Mouse (Mus musculus) spleen, adult 2 months (tissue): ENCODE data around the gene Acvr1b. TPM values are rescaled to one million over a fixed set of nuclear protein-coding genes. Genes with fewer than 3 reads are reported as not detected.

Source experiments
- DNase-seq, 2 experiments: peaks; one replicate each; pipeline versions ENCODE4 v3.0.0 to v3.0.0-alpha.2; 2012 to 2021; ENCODE audit warnings: low spot score in 2 of 2, low read depth in 1 of 2
- H3K27ac ChIP-seq: fragments of 200-500 bp; 2 replicates; pipeline ENCODE4 v1.5.1; 2012; ENCODE audit warnings: low read length, inconsistent platforms; ENCODE audit not compliant: insufficient read depth
- H3K27me3 ChIP-seq: fragments of 200-500 bp; 2 replicates; pipeline ENCODE4 v1.6.1; 2012; ENCODE audit warnings: mild to moderate bottlenecking, moderate library complexity, low read length, inconsistent platforms; ENCODE audit not compliant: control insufficient read depth, insufficient read depth
- H3K36me3 ChIP-seq: fragments of 200-500 bp; 2 replicates; pipeline ENCODE4 v1.6.1; 2012; ENCODE audit warnings: mild to moderate bottlenecking, low read length, inconsistent platforms; ENCODE audit not compliant: control insufficient read depth, insufficient read depth
- H3K4me1 ChIP-seq: fragments of 200-500 bp; 2 replicates; pipeline ENCODE4 v1.6.1; 2011; ENCODE audit warnings: inconsistent platforms; ENCODE audit not compliant: control insufficient read depth, insufficient read depth, insufficient read length
- H3K4me3 ChIP-seq: fragments of 200-500 bp; 2 replicates; pipeline ENCODE4 v1.5.1; 2011; ENCODE audit warnings: mild to moderate bottlenecking, inconsistent platforms; ENCODE audit not compliant: insufficient read depth, insufficient read length; ENCODE audit errors: extremely low read depth
- CTCF ChIP-seq: fragments of 200-500 bp; IDR thresholded peaks from 2 replicates; pipeline ENCODE4 v1.5.1; 2011; ENCODE audit warnings: mild to moderate bottlenecking, inconsistent platforms; ENCODE audit not compliant: insufficient read depth, insufficient read length, insufficient replicate concordance; ENCODE audit errors: extremely low read depth
- POLR2A ChIP-seq: fragments of 200-500 bp; IDR thresholded peaks from 2 replicates; pipeline ENCODE4 v1.6.1; 2011; ENCODE audit warnings: low read depth, low read length, inconsistent platforms
- WGBS: fragments of 180-500 bp; shearing (Covaris S2); methylation state at CpG from one replicate; pipeline ENCODE4 v1.1.7; 2018; 5-methylcytosine and 5-hydroxymethylcytosine counted together
- polyA plus RNA-seq: library from polyadenylated mRNA; depleted of rRNA; stranded (reverse); fragments of >200 nt; gene quantifications from 2 replicates; pipeline ENCODE4 v1.2.3, GENCODE M21; 2012

Acvr1b gene
- polyA plus RNA-seq, 1 experiment: 17.9 TPM

DNA sequence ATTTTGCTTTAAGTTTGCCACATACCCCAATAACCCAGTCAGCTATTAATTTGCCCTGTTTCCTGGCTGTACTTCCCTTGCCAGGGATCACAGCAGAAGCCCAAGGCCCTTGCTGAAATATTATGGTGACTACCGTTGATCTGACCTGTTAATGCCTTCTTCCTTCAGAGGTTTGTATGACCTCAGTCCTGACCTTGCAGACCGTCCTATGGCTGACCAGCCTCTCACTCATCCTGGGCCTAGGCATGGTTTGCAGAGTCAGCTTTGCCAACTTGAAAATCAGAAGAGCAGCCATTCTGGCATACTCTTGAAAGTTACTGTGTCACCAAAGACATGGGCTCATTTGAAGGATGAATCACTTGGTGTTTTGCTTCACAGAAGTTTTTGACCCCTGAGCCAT, 41.3 kb downstream of the Acvr1b start:
- Histone ChIP-seq H3K4me1 (no peaks in the 10 kb centered on the region), H3K27me3 (no peaks in the 10 kb centered on the region), H3K36me3 (peaks cover 8% of the 10 kb centered on the region), H3K4me3 (no peak overlapping the region), H3K27ac (no peak overlapping the region)
- no peak for DNase-seq
- TF ChIP-seq CTCF (no peak), POLR2A (no peak)
- WGBS: 81% methylated on average over 2 of the region's 2 CpGs

DNA sequence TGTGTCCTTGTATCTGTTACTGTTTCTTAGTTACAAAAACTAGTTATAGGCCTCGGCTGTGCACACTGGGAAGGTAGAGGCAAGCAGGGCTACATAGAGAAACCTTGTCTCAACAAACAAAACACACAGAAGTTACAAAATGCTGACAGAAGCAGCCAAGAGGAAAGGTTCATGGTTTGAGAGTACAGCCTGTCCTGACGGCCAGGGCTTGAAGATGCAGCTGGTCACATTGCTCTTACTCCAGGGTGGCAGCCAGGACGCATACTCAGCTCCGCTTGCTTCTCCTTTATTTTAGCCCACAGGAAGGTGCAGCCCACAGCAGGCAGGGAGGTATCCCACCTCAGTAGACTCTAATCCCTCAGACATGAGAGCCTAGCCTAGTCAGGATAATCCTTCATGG, 42.2 kb downstream of the Acvr1b start:
- H3K4me1 ChIP-seq: no peaks in the 10 kb centered on the region
- H3K36me3 ChIP-seq: peaks cover 8% of the 10 kb centered on the region
- 88% methylated on average over 4 of the region's 4 CpGs for WGBS
- no peaks in the 10 kb centered on the region for H3K27me3 ChIP-seq
- no peak for DNase-seq
- no peak overlapping the region for H3K27ac ChIP-seq
- TF ChIP-seq POLR2A: no peak
- TF ChIP-seq CTCF: no peak
- no peak overlapping the region for H3K4me3 ChIP-seq

DNA sequence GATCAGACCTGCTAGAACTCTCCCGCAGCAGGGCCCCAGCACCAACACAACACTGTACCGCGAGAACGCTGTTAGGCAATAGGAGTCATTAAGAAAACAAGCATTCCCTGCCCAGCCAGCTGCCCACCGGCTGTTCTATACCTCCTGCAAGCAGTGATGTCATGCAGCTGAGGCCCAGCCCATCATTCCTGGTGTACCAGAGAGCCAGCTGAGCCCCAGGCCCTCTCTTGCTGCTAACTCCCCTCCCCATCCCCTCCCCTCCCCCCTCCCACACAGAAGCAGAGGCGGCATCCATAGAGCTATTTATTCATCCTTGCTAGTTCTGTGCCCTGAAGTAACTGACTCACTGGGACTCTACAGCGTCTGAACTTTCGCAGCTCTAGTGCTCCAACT, 47.0 kb downstream of the Acvr1b start:
- Histone ChIP-seq H3K4me3 (no peak overlapping the region), H3K27me3 (peaks cover 2% of the 10 kb centered on the region; the same call in 1 of the 2 replicates), H3K27ac (no peak overlapping the region), H3K36me3 (no peaks in the 10 kb centered on the region), H3K4me1 (peaks cover 16% of the 10 kb centered on the region; the same call in 1 of the 2 replicates)
- DNase-seq: no peak
- TF ChIP-seq POLR2A (no peak), CTCF (no peak)
- 59% methylated on average over 8 of the region's 8 CpGs for WGBS

DNA sequence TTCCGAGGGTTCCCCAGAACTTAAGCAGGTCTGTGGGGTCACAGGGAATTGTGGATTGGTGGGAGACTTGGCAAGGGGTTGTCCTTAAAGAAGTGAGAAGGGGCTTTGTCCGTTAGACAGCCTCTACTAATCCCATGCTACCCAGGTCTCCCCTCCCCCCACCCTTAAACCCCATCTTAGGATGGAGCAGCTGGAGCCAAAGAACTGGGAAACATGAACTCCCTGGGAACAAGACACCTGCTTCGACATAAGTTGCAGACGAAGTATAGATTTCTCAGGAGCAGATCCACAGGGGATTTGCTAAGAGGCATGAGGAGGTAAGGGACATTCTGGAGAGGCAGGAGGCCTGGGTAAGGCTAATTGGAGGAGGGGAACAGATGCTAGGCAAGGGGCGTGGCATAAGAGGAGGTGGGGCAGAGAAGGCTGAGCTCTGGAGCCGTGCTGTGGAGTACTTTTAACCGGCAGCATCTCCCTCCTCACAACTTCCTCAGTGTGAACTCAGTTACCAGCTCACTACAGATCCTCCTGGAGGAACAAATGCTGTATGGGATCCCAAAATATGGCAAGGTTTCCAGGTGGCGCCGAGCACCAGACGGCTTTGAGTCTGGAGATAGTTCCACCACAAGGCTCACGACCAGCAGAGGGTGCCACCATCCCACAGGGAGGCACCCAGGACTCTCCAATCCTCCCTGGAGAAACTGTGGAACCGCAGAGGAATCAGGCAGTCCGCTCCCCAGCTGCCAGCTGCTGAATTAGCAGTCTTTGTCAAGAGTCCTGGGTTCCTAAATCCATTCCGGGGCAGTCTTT, 47.6 kb downstream of the Acvr1b start:
- H3K27me3 ChIP-seq: peaks cover 2% of the 10 kb centered on the region; the same call in 1 of the 2 replicates
- 18% methylated on average over 14 of the region's 14 CpGs for WGBS
- no peak overlapping the region for H3K4me3 ChIP-seq
- H3K27ac ChIP-seq: no peak overlapping the region
- TF ChIP-seq POLR2A: no peak
- TF ChIP-seq CTCF: peak; percentile 64; the same call in 1 of the 2 replicates
- H3K36me3 ChIP-seq: no peaks in the 10 kb centered on the region
- H3K4me1 ChIP-seq: peaks cover 16% of the 10 kb centered on the region; the same call in 1 of the 2 replicates
- peak in 1 of 2 experiments; percentile 66 for DNase-seq

DNA sequence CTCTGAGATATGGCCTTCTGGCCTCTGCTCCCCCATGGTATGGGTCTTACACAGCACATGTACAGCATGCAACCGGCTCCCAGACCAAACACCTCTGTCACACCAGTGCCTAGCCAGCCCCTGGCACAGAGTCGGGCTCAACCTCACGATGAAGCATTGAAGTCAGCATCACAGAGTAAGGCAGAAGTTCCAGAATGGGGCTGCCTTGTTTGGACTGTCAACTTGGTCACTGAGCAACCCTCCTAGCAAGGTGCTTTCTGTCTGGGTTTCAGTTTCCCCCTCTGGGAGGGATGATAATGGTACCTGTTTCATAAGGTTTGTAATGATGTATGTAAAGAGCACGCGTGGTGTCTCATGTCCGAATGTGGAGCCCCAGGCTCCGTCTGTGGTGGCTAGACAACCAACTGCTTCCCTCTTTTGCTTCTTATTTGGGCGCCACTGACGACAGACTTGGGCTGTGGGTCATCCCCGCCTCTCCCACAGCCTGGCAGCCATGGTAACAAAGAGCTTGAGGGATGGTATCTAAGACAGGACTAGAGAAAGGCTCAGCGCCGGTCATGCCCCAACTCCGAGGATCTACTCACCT, 49.1 kb downstream of the Acvr1b start:
- peaks cover 2% of the 10 kb centered on the region; the same call in 1 of the 2 replicates for H3K27me3 ChIP-seq
- WGBS: 29% methylated on average over 13 of the region's 13 CpGs

DNA sequence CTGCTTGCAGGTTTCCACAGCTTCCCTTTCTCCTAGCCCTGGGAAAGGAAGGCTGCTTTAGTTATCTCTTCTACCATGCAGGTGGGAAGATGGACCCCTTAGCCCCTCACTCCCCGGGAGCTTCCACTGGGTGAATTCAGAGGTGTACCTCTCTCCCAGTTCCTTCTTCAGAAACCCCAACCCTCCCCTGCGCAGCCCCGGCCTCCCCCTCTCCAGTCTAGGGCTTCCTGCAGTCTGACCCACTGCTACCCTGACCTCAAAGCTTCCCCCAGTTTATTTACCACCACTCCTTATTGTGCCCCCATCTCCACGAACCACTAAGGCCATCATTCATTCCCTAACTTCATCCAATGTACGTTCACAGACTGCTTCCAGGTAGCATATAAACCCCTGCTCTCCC, 49.7 kb downstream of the Acvr1b start:
- peaks cover 2% of the 10 kb centered on the region; the same call in 1 of the 2 replicates for H3K27me3 ChIP-seq
- H3K4me3 ChIP-seq: peak overlapping the region; percentile 76; the same call in 1 of the 2 replicates

More for the DNA sequence above, 49.1 kb downstream of the Acvr1b start:
- Histone ChIP-seq H3K27ac (no peak overlapping the region), H3K4me1 (peaks cover 16% of the 10 kb centered on the region; the same call in 1 of the 2 replicates), H3K36me3 (no peaks in the 10 kb centered on the region), H3K4me3 (no peak overlapping the region)
- no peak for DNase-seq
- TF ChIP-seq CTCF (no peak), POLR2A (no peak)

More for the DNA sequence above, 49.7 kb downstream of the Acvr1b start:
- 3% methylated on average over 5 of the region's 5 CpGs for WGBS
- DNase-seq: no peak
- TF ChIP-seq POLR2A (no peak), CTCF (no peak)
- no peak overlapping the region for H3K27ac ChIP-seq
- no peaks in the 10 kb centered on the region; the same call in 1 of the 2 replicates for H3K36me3 ChIP-seq
- H3K4me1 ChIP-seq: peaks cover 16% of the 10 kb centered on the region; the same call in 1 of the 2 replicates
